Mouse (Mus musculus): Measurements from ENCODE around the gene 1110059E24Rik.
"Not testable (repeated sequence)": the region's sequence is repeated elsewhere in the genome, so short reads cannot be mapped to it uniquely, and the experiment has no call there.

1110059E24Rik gene

GRCm38 (mm10) chr19:21652285-21653171 is at the start of gene 1110059E24Rik:
1110059E24Rik (minus strand) TSS chr19:21652976.
- peak; percentile 93 to 96 for DNase-seq

DNA sequence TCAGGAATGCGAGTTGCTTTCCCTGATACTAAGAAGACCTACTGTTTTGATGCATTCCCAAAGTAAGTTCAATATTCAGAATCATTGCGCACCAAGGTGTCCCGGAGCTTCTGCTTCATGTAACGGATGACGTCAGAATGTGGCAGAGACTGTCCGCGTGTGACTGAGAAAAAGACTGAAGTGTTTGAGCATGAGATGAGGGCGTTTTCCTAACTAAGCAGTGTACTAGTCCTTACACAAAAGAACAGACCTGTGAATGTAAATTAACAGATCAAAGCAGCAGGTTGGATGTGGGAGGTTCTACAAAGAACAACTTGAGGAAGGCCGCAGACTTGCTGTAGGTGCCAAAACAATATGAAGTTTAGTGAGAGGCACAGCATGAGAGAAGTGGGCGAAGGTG is 28.2 kb upstream of the 1110059E24Rik start:
- DNase-seq, result no peak

- no peak for DNase-seq
These were observed 27.3 kb upstream of the 1110059E24Rik start for GRCm38 (mm10) chr19:21680091-21680490.

DNA sequence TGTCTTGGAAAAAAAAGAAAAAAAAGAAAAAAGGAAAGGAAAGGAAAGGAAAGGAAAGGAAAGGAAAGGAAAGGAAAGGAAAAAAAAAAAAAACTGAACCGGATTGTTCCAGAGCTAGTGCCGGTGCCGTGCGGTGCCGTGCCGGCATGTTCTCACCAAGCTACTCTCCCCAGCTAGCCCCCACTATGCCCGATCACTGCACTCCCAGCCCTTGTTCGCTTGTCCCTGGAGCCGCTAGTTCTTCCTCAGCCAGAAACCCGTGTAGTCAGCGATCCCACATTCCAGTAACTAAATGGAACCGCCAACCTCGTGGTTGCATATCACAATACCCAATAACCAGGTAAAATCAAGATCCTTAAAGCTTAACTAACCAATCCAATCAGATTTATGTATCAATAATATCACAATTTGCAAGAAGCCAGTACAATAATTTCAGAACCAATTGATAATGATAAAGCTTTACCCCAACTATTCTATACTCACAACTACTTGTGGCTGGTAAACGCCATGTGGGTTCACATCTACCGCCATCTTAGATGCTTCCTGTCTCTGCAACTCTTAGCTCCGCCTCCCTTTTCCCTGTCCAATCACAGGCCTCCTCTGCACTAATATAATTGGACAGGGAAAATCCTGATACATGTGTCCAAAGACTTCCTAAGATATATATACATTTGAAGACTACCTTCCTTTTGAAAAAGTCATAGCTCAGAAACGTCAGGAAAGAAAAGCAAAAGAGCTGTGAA is 21.7 kb upstream of the 1110059E24Rik start:
- no peak for DNase-seq

DNA sequence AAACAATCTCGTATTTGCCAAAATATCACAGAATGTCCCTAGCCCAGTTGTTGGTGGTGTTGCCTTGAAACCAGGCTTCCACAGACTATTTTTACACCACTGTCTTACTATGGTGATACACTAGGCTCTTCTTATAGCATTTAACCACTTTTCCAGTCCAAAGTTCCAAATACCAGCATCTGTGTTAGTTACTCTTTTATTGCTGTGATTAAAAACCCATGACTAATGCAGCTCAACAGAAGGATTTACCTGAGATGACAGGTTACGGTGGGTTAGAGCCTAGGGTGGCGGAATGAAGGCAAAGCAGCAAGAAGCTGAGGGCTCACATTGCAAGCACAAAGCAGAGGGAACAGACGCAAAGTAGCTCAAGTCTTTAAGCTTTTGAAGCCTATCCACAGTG is 16.9 kb upstream of the 1110059E24Rik start:
- no peak for DNase-seq

- no peak for DNase-seq
These were observed 11.1 kb upstream of the 1110059E24Rik start for GRCm38 (mm10) chr19:21663756-21664456.

GRCm38 (mm10) chr19:21660734-21661133 is 8.0 kb upstream of the 1110059E24Rik start:
- no peak for DNase-seq

DNA sequence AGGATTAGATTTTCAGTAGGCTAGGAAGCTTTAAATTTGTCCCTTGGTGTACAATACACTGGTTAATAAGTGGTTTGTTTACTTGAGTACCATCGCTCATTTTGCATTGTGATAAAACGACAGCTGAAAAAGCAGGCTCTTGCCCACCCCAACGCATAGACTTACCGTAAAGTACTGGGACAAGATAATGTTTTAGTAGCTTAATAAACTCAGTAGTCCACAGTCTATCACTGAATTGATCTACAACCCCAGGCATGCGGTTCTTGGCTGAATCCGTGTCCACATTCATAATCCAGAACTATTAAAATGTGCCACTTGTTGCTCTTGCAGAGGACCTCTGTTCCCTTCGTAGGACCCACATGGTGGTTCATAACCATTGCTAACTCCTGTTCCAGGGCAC is 2.0 kb upstream of the 1110059E24Rik start:
- no peak for DNase-seq

- peak; percentile 24 to 36 for DNase-seq
These were observed 601 bp upstream of the 1110059E24Rik start, which contains the start of gene Abhd17b for GRCm38 (mm10) chr19:21653172-21653981. Abhd17b (plus strand) TSS chr19:21653185.

DNA sequence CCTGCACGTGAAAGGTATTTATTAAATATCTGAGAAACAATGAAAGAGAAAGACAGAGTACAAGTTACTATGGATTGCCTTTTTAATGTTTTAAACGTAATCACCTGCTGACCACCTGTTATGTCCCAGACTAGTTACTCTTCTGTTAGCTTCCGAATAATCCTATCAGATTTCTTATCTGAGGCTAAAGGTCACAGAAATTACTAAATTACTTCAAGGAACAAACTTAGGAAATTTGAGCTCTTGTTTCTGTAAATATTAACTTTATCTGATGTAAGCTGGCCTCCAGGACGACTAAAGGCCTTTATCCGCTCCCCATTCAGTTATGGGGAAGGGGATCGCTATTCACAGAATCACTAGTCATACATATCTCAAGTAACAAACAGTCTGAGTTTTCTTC is 1.1 kb downstream of the 1110059E24Rik start:
- no peak for DNase-seq

DNA sequence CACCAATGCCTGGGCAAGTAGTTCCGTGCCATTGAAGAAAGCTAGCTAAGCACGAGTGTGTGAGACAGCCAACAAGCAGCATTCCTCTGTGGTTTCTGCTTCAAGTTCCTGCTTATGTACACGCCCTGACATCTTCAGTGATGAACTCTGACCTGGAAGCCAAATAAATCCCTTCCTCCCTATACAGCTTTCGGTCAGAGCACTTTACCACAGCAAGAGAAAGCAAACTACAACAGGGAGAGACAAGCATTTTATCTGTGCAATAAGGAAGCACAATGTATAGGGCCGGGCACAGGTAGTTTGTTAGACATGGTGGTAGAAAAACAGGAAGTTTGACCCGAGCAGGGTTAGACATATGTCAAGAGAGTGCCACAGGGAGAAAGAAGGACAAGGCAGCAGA is 6.6 kb downstream of the 1110059E24Rik start:
- no peak for DNase-seq

DNA sequence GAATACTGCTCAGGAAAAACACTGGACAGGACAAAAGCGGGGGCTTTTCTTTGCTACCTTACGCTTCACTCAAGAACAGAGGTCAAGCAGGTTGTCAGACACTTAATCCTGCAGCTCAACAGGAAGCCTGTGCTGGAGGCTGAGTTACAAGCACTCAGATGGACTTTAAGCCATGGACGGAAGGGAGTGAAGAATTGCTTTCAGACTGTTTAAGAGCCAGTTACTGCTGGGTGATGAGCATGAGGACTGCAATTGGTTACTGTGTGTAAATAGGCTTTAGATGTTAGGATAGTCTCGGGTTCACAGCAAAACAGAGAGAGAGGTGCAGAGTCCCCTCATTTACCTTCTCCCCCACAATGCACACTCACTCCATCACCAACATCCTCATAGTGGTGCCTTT is 7.5 kb downstream of the 1110059E24Rik start:
- DNase-seq, result no peak

DNA sequence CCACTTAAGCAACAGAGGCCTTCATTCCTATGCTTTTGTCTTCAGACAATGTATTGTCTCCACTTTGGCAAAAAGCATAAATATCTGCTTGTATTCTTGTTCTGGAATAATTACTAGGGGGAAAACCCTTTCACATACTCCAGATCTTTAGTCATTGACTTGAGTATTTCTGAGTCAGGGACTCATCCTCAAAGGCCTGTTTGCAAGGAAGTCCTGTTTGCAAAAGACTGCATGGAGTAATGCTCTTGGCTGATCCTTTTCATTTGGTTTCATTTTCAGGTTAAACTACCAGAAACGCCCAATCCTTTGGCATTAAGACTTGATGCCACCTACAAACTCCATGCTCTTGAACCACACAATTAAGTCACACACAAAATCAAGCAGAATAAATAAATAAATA is 8.8 kb downstream of the 1110059E24Rik start:
- DNase-seq, result no peak

DNA sequence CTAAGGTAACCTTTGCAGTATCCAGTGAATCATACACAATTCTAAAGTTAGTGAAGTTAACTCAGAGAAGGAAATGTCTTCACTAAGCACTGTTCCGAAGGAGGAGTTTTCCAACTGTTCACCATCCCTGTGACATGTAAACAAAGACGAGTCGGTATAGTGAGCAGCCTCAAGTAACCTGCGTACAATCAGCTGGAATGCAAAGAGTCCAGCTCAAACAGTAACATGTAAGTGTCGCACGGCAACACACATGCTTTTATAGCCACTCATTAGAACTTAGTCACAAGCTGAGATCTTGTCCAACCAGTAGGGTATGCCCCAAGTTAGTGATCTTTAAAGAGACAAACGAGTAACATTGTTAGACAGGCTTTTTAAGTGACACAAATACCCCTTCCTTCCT is 15.1 kb downstream of the 1110059E24Rik start:
- DNase-seq, result no peak

- DNase-seq, result no peak
These were observed 15.9 kb downstream of the 1110059E24Rik start for GRCm38 (mm10) chr19:21636907-21637306.

DNA sequence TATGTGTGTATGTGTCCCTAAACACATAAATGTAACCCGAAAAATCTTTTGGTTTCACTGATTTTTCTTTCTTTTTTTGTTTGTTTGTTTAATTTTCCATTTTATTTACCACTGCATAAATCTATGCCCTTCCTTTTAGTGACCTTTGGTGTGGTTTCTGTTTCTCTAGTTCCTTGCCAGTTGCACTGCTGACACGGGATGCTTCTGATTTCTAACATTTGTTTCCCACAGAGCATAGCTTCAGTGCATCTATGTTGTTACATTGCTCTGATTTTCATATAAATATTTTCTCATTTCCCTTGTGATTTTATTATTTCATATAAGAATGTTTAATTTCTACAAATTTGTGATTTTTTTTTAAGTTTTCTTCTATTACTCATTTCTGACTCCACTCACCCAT is 17.4 kb downstream of the 1110059E24Rik start:
- no peak for DNase-seq

DNA sequence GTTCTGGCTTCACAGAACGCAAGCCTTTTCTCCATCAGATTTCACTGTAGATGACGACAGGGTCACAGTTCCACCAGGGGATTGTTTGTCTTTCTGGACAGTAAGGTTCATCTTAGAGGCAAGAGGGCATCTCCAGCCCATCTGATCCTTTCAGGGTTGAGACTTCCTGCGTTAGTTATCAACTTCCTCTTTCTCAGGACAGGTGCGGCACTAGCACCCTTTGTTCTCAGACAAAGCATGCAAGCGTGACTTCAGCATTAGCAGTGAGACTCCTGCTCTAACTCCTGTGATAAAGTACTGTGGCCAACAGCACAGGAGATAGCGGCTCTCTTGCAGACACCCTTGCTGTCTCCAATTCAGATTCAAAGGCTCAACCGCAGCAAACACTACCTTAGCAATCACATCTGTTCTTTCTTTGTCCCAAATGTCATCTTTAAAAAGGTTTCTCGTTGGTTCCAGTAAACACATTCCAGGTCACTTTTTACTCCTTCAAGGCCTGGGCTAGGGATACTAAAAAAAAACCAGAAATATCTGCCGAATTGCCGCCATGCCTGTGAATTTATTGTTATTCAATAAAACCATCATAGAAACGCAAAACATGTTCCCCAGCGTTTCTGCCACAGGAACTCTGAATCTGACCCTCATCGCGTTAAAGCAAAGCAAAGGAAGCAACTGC is 22.0 kb downstream of the 1110059E24Rik start:
- DNase-seq, result peak; percentile 11 to 50

- DNase-seq, result no peak
These were observed 23.3 kb downstream of the 1110059E24Rik start for GRCm38 (mm10) chr19:21629501-21629900.

DNA sequence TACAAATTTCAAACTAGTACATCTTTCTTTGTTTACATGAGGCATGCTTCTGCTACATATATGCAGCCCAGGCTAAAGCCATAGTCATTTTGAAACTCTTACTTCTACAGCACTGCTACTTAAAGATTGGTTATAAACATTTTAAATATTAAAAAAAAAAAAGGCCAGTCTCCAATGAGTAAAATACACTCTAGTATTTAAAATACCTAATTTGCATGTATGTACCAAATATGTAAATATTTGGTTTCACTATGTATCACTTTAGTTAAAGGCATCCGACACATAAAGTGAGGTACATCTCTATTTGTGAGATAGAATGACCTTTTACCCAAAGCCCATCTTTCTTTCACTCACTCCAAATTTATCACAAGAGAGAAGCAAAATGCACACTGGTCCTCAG is 23.7 kb downstream of the 1110059E24Rik start:
- DNase-seq, result no peak

DNA sequence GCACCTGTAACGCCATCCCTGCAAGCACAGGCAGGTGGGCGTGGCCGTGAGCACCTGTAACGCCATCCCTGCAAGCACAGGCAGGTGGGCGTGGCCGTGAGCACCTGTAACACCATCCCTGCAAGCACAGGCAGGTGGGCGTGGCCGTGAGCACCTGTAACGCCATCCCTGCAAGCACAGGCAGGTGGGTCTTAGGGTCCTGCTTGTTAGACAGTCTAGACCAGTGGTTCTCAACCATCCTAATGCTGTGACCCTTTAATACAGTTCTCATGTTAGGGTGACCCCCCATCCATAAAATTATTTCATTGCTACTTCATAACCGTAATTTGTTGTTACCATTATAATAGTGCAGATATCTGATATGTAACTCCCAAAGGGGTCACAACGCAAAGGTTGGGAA is 24.3 kb downstream of the 1110059E24Rik start:
- not testable (repeated sequence) for DNase-seq

DNA sequence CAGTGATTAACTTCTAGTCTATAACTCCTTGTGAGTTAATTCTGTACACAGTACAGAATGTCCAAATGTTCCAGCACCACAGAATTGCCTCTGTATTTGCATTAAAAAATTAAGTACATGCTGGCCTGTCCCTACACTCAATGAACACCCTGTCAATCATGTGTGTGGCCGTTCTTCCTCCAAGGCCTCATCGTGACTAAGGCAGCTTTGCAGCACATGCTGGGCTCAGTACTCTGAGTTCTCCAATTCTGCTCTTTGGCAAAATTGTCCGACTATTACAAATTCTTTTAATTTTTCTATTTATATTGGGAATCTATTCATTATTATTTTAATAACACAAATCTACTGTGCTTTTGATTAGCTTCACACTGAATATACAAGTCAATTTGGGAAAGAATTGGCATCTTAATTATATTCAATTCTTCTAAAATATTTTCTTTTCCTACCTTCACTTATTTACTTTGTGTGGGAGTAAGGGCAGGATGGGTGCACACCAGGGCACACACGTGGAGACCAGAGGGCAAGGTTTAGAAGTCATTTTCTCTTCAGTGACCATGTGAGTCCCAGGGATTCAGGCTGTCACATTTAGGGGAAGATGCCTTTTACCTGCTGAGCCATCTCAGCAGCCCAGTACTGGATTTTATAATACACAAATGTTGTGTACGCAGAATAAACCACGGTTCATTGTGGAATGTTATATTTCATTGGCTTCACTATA is 26.3 kb downstream of the 1110059E24Rik start:
- no peak for DNase-seq

Data from thymus, adult 18-20 months (tissue).